Mouse (Mus musculus): ENCODE data around the gene Gpr1. TPM values are rescaled to one million over a fixed set of nuclear protein-coding genes. Genes with fewer than 3 reads are reported as not detected.
A peak's percentile ranks its signal among the peaks of the same experiment; 100 is the strongest.
"Not testable (repeated sequence)": the region's sequence is repeated elsewhere in the genome, so short reads cannot be mapped to it uniquely, and the experiment has no call there.

The Gpr1 gene
- total RNA-seq, 2 experiments from 2014 or later: 0.31 to 0.49 TPM

DNA sequence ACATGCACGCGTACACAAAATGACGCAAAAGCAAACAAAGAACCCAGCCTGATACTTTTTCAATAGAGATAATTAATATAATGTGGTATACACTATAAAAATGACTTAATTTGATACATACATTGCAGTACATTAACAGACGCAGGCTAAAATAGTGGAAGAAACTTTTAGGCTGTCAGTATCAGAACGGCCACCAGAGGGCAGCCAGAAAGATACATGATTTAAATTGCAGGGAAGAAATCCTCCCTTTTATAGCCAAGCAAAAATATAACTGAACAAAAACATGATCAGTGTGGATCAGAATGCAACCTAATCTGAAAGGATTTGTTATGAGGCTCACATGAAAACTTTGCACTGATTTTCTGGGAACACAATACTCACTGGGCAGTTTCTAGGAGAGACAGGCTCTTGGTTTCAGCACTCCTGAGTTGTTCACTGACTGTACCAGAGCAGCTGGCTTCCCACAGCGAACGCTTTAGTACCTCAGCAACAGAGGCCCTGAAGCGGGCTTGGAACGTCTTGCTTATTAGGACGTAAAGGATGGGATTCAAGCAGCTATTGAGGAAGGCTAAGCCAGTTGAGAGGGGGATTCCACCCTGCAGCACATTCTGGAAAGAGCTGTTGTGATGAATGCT, 31.6 kb downstream of the Gpr1 start:
- DNase-seq (ENCODE audit: low spot score): no peak
- intact Hi-C loops (cut with DNase I): loop anchor here (5.0 kb wide), 2 partner anchors 55 to 70 kb away; no protein-coding TSS in a partner anchor

DNA sequence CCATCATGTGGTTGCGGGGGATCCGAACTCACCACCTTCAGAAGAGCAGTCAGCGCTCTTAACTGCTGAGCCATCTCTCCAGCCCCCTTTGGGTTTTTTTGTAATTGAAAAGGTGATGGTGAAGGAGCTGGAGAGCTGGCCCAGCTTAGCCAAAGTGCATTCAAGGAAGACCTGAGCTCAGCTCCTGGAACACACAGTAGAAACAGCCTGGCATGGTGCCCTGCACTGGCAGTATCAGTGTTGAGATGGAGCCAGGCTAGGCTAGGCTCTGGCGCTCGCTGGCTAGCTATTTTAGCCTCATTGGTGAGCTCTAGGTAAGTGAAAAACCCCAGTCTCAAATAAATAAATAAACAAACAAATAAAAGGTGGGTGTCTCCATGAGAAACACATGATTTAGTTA, 32.1 kb downstream of the Gpr1 start:
- DNase-seq (ENCODE audit: low spot score): peak; percentile 28
- intact Hi-C loops (cut with DNase I): loop anchor here (5.0 kb wide), 2 partner anchors 55 to 70 kb away; no protein-coding TSS in a partner anchor

DNA sequence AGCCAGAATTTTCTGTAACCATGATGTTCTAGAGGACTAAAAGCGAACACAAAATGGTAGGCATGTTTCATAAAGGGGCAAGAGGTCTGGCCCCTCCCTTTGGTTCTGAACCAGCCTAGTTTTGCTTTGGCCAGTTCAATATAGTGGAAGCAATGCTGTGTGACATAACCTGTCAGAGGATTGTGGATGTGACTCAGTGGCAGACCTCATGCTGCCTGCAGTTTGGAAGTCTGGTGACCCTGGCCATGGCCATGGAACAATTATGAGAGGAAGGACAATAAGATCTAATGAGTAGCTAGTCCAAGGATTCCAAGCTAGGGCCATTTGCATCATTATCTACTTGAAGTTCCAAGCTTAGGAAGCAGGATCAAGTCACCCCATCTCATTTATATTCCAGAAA, 32.9 kb downstream of the Gpr1 start:
- intact Hi-C loops (cut with DNase I): loop anchor here (5.0 kb wide), 2 partner anchors 56 to 71 kb away; no protein-coding TSS in a partner anchor
- DNase-seq (ENCODE audit: low spot score): no peak

DNA sequence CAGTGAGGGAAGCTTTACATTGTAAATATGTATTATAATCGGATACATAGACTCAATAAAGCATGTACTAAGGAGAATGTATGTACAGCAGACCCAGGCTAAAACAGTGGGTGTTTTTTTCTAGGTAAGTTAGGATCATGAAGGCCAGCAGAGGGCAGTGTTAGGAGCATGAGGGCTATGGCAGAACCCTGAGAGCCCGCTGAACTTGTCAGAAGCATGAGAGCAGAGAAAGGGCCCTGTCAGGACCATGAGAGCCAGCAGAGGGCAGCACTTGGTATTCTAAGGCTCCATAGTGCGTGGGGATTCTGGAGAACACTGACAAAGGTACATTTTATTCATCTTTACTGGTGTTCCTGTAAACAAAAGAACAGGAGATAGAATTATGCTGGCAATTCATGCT, 33.3 kb downstream of the Gpr1 start:
- intact Hi-C loops (cut with DNase I): loop anchor here (5.0 kb wide), 2 partner anchors 56 to 71 kb away; no protein-coding TSS in a partner anchor
- DNase-seq (ENCODE audit: low spot score): peak; percentile 75

DNA sequence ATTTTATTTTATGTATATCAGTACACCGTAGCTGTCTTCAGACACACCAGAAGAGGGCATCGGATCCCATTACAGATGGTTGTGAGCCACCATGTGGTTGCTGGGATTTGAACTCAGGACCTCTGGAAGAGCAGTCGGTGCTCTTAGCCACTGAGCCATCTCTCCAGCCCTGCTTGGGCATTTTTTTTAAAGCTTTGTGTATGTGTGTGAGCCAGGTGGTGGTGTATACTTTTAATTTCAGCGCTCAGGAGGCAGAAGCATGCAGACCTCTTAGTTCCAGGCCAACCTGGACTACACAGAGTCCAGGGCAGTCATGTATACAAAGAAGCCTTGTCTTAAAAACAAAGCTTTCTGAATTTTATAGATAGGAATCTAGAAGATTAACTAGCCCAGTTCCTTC, 33.8 kb downstream of the Gpr1 start:
- DNase-seq (ENCODE audit: low spot score): not testable (repeated sequence)
- intact Hi-C loops (cut with DNase I): loop anchor here (5.0 kb wide), 2 partner anchors 57 to 72 kb away; no protein-coding TSS in a partner anchor

DNA sequence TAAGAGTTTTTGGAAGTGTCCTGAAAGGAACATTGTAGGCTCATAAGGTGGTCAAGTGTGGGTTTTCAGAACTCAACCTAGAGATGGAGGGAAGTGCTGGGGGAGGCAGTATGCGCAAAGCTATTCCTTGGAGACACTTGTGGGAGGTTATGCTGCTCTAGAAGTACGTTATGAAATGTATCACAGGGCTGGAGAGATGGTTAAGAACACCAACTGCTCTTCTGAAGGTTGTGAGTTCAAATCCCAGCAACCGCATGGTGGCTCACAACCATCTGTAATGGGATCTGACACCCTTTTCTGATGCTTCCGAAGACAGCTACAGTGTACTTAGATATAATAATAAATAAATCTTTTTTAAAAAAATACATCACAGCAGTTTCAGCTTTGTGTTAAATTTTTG, 34.2 kb downstream of the Gpr1 start:
- intact Hi-C loops (cut with DNase I): loop anchor here (5.0 kb wide), 2 partner anchors 57 to 72 kb away; no protein-coding TSS in a partner anchor
- DNase-seq (ENCODE audit: low spot score): no peak

DNA sequence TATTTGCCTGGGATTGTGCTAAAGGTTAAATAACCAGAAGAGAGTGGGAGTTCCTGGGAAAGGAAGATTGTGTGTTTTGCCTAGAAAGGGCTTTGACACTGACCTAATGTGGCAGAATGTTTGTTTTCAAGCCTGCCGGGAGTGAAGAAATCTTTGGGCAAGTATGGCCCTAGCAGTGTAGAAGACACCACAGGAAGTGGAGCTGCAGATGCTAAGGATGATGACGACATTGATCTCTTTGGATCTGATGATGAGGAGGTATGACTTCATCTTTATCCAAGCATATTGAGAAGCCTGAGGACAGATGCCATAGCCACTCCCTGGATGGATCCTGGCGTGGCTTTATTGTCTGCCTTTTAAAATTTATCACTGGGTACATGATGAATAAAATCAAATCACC, 36.0 kb downstream of the Gpr1 start:
- DNase-seq (ENCODE audit: low spot score): no peak
- intact Hi-C loops (cut with DNase I): loop anchor here (10.0 kb wide), 1 partner anchor 1356 kb away; the partner anchor contains the start of gene Creb1

DNA sequence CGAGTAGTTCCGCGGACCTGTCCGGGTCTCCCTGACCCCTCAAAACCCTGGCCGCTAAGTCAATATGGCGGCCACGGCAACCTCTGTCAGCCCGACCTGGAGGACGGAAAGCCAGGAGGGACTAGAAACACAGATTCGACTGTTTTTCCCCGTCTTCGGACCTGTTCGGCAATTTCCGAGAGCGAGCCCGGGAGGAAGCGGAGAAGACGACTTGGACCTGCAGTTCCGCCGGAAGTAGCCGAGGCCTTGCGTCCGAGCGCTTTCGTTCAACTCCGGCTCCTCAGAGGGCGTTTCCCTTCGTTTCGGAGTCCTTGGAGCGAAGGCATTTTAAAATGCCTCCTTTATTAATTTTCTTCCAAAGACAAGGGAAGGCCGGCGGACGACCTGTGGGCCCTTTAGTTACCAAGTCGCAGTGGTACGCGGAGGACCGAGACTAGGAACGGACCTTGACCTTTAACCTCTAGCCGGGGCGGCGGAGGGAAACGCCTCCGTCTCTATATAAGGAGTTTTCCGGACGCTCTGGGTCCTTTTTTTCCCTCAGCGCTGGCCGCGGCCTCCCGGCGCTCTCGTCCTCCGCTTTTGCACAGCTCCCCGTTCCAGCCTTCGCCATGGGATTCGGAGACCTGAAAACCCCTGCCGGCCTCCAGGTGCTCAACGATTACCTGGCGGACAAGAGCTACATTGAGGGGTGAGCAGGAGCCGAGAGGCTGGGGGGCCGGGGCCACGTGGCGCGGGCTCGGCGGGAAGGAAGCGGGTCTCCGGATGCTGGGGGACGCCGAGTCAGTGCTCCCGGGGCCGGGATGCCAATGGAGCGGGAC, 37.5 kb downstream of the Gpr1 start, which contains the start of the genes Eef1b2 and Ndufs1:
Gene Eef1b2 (plus strand): TSS at position 222 of the 818 bp plus-strand sequence.
Gene Ndufs1 (minus strand): TSS at position 230 of the 818 bp plus-strand sequence.
- DNase-seq (ENCODE audit: low spot score): peak; percentile 93
- intact Hi-C loops (cut with DNase I): loop anchor here (2.0 to 10.0 kb wide), 2 partner anchors 62 to 1358 kb away; partner anchors contain the start of genes Creb1 and Ino80d

DNA sequence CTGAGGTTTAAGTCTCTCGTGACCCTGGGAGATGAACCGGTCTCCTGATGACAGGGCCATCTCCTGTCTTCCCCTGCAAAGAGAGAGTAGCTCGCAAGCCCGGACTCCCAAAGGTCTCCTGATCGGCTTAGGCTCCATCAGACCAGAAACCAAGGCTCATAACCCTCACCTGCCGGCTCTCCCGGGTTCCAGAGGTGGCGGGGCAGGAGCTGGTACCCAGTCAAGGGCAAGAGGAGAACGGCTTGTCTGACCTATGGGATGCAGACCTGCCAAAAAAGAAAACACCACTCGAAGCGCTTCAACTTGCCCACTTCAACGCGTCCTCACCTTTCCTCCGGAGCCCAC, 38.1 kb downstream of the Gpr1 start:
- intact Hi-C loops (cut with DNase I): loop anchor here (2.0 to 10.0 kb wide), 2 partner anchors 61 to 1359 kb away; partner anchors contain the start of genes Creb1 and Ino80d
- no peak for DNase-seq (ENCODE audit: low spot score)

DNA sequence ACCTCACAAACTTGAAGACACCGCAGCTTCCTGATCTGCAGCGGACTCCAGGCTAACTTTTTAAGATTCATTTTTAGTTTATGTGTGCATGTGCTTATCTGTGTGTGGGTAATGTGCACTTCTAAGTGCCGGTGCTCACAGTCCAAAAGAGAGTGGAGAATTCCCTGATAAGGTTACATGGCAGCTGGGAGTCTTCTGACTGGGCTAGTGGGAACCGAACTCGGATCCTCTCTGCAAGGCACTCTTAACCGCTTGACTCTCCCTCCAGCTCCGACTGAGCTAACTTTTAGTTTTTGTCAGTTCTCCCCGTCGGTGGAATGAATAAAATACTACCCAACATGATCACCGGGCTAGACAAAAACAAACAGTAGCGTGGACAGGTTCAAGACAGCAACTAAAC, 38.5 kb downstream of the Gpr1 start:
- no peak for DNase-seq (ENCODE audit: low spot score)
- intact Hi-C loops (cut with DNase I): loop anchor here (2.0 to 10.0 kb wide), 2 partner anchors 61 to 1359 kb away; partner anchors contain the start of genes Creb1 and Ino80d

DNA sequence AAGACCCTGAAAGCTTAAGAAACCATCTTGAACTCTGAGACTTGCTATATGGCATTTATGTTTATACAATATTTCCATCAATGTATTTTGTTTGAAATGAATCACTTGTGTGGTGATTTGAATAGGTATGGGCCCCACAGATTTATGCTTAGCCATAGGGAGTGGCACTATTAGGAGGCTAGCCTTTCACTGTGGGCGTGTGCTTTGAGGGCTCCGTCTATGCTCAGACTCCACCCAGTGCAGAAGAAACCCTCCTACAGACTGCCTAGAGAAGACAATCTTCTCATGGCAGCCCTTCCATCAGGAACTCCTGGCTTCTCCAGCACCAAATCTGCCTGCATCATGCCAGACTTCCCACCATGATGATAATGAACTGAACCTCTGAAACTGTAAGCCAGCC, 45.7 kb downstream of the Gpr1 start:
- intact Hi-C loops (cut with DNase I): no loop called here
- DNase-seq (ENCODE audit: low spot score): no peak

DNA sequence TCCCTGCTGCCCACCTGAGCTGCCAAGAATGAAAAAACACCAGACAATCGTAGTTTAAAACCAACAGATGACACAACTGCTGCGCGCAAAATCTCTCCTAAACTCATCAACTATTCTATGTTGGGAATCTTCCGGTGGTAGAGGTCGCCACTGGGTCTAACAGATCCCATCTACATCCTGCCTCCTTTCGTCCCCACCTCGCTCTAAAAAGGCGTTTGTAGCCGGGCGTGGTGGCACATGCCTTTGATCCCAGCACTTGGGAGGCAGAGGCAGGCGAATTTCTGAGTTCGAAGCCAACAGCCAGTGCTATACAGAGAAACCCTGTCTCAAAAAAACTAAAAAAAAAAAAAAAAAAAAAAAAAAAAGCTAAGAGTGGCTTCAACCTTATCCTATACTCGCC, 74.1 kb downstream of the Gpr1 start:
- DNase-seq (ENCODE audit: low spot score): no peak
- intact Hi-C loops (cut with DNase I): no loop called here

DNA sequence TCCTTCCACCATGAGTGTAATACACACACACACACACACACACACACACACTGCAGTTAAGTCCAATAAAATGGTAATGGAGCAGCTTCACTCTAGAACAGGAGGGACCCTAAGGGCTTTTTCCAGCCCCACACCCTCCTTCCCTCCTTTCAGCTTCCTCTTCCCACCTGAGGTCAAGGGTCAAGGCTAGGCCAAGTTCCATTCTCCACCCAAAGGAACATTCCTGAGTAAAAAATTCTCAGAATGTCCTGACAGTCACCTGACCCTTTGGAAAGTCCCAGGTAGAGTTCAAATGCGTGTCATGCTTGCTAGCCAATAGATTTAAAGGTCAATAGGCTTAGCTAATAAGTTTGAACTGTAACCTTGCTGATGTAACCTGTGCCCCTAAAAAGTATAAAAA, 75.8 kb downstream of the Gpr1 start:
- DNase-seq (ENCODE audit: low spot score); intact Hi-C loops (cut with DNase I): not testable (repeated sequence)

DNA sequence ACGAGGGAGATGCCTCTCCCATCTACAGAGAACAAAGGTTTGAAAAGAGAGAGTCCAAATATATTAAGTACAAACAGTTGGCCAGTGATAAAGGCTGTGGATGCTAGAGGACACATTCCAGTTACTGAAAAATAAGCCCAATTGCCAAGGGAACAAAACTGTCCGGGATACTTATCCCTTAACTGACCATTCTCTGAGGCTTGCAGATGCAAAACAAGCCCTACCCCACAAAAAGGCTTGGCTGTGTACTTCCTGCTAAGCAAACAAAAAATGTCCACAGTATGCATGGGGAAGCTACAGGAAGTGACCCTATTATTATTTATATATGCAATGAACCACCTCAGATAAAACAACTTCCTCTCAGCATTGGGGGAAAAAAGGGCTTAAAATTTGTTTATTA, 76.4 kb downstream of the Gpr1 start:
- DNase-seq (ENCODE audit: low spot score): no peak
- intact Hi-C loops (cut with DNase I): no loop called here

DNA sequence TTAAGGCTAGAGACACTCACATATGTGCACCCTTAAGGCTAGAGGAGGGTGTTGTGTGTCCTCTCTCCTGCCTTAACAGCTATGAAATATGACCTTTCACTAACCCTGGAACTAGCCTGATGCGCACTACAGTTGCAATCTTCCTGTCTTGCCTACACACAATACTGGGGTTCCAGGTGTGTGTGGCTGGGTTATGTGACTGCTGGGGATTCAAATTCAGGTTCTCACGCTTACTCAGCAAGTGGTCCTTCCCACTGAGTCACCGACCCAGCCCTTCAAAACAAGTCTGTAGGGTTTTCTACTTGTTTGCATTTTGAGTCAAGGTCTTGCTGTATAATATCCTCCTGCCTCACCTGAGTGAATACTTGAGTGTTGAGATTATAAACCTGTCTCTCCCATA, 79.8 kb downstream of the Gpr1 start:
- intact Hi-C loops (cut with DNase I): no loop called here
- DNase-seq (ENCODE audit: low spot score): no peak

Small RNAs within 50 kb of the gene (microRNA-seq; reads per million reads assigned to microRNA genes)
- gene Gm24557: not detected
- not detected for gene Gm27512

Other genes starting within 250 kb of the Gpr1 start
- 10 to 100 TPM; 18.1 to 21.0 TPM for gene Ino80d, start 99.9 kb downstream of the Gpr1 start, total RNA-seq (2021)
- 100 to 1,000 TPM; 356 to 385 TPM for gene Eef1b2, start 37.7 kb downstream of the Gpr1 start, total RNA-seq (2021)
- gene Ndufs1, start 37.7 kb downstream of the Gpr1 start, total RNA-seq (2021): 100 to 1,000 TPM; 830 to 856 TPM
- under 1 TPM; 0.39 to 0.49 TPM for gene Zdbf2, start 58.7 kb upstream of the Gpr1 start, total RNA-seq (2021)
- gene Adam23, start 231.3 kb upstream of the Gpr1 start, total RNA-seq (2021): 1 to 10 TPM; 2.2 to 2.8 TPM

Data from heart, postnatal 25 days (tissue).